Mouse (Mus musculus) naive thymus-derived CD4-positive, alpha-beta T cell, adult 2 months (primary cell): Measurements from ENCODE around the gene Edar.
"Not testable (repeated sequence)": the region's sequence is repeated elsewhere in the genome, so short reads cannot be mapped to it uniquely, and the experiment has no call there.

ENCODE experiments used
- DNase-seq: peaks from one replicate; pipeline ENCODE4 v3.0.0-alpha.2; 2011; ENCODE audit warnings: low read depth

The Edar gene

DNA sequence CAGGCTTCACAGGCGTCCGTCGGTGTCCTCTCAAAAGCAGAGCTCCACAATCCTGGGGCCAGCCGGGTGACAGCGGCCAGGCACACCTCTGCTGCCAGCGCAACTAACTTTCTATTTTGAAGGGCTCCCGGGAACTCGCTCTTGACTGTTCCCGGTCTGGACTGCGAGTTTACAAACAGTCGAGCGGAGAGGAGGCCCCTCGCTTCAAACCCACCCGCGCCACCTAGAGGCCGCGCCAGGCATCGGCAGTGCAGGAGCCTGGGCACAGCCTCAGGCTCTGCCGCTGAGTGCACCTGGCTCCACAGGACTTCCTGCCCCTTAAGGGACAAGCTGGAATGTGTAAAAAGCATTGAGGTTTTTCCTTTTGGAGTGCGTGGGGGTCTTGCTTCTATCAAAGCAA, at the start of gene Edar:
Edar (minus strand) TSS at position 122 of the 400 bp plus-strand sequence.
- peak; percentile 55 for DNase-seq

DNA sequence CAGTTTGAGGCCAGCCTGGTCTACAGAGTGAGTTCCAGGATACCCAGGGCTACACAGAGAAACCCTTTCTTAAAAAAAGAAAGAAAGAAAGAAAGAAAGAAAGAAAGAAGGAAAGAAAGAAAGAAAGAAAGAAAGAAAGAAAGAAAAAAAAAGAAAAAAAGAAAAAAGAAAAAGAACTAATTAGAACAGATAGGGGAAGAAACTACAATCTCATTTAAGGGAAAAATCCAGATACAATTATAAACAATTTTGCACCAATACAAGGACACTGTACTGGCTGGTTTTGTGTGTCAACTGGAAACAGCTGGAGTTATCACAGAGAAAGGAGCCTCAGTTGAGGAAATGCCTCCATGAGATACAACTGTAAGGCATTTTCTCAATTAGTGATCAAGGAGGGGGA, 42.7 kb upstream of the Edar start, which contains the start of gene Gm17542:
Gm17542 (minus strand) TSS at position 101 of the 400 bp plus-strand sequence.
- DNase-seq = not testable (repeated sequence)

DNA sequence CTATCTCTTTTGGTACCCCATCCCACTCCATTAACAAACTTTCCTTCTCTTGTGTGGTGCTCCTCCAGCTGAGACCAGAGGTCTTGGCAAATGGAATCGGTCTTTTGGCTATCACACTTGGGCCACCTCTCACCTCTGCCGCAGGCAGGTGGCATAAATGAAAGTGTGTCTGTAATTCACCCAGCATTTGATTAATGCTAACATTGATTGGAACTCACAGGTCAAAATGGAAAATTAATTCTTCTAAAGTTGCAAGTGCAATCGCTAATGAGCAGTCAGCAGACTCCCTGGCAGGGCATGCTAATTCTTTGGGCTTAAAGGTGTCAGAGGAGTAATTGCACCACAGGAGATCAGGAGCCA, 39.3 kb upstream of the Edar start:
- no peak for DNase-seq

DNA sequence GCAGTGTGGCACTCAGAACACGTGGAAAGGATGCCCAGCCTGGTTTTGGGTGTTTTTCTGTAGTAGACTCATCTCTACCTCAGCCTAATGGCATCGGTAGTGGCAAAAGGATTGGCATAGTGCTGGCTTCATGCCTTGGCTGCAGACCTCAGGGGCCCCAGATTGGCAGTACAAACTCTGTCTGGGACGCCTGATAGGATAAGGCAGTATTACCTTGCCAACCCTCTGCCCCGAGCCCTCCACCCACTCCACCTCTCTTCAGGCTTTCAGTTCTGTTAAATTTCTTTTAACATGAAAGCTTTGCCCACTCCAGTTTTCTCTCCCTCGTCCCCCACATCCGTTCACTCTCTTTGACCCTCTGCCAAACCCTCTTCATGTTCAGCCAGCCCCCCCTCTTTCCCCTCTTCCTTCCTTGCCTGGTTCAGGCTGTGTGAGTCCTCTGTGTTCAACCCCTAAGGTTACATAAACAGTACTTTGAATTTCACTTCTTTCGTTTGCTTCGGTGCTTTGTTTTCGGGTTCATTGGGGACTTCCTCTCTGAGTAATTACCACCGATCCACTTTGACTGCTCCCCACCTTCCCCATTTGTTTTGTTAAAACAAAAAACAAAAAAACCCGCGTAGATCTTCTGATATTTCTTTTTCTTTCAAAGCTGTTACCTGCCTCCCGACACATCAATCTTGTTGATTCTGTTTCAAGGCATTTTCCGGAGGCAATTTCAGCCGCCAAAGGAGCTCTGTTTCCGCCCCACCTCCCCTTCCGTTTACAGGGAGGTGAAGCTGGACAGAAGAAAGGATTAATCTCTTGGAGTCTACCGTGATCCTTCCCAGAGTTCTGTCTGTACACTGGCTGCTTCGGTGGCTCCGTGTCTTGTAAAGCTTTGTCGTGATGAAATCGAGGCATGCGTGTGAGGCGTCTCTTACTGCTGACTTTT, 38.7 kb upstream of the Edar start:
- DNase-seq = peak; percentile 47

DNA sequence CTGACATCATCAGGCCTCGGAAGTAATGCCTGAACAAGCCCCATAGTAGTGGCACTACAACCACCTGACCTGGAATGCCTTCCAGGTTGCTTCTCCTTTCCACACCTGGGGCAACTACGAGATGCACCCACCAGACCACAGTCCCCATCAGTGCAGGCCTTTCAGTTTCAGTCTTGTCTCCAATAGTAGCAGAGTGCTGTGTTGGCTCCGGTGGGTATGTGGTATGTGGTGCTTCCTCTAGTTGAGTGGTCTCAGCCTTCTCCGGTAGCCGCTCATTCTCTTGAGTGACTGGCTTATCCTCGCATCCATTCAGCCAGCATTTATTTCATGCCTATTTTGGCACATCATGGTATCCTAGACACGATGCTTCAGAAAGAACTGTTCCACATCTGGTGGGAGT, 37.8 kb upstream of the Edar start:
- DNase-seq = peak; percentile 6

DNA sequence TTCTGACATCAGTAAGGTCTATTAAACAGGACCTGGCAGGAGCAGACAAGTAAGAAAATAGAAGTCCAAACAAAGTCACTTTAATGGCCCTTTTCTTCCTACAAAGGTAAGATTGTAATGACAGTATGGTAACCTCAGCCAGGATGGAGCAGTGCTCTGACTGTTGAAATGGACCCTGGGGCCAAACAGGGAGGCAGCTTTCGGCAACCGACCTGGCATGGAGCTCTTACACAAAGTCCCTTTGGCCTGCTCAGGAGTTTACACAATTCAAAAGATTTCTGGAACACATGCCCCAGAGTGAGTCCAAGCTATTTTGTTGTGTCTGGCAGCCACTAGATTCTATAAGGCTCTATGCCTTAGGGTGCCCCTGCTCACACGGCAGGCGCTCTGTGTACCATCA, 33.6 kb upstream of the Edar start:
- DNase-seq = no peak

DNA sequence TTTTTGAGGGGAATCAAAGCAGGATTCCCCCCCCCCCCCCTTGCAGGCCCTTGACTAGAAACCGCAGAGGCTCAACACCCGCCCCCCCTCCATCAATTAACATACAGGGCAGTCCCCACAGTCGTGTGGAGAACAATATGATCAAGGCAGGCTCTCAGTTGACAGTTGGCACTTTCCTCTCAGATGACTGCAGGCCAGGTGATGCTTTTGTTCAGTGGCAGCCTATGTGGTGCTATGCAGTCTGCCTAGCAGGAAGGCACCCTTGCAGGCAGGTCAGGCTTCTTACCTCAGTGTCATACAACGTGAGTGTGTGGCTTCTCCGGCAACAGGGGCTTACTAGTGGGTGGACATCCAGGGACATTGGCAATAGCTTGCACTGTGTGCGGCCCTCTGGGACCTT, 25.1 kb upstream of the Edar start:
- no peak for DNase-seq

DNA sequence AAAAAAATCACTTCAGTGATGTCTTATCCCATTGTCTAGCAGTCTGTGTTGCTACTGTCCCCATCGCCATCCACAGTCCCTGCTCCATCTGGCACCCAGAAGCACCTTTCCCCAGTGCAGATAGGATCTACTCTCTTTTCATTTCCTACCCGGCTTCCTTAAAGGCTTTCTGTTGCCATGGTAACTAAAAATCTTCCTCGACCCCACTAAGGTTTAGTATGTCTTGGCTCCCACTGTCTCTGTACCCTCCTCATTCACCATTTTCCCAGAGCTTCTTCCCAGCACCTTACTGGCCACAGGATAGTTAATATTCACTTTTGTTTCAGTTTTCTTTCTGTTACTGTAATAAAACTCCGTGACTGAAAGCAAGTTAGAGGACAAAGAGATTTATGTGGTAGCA, 24.7 kb upstream of the Edar start:
- DNase-seq = no peak

DNA sequence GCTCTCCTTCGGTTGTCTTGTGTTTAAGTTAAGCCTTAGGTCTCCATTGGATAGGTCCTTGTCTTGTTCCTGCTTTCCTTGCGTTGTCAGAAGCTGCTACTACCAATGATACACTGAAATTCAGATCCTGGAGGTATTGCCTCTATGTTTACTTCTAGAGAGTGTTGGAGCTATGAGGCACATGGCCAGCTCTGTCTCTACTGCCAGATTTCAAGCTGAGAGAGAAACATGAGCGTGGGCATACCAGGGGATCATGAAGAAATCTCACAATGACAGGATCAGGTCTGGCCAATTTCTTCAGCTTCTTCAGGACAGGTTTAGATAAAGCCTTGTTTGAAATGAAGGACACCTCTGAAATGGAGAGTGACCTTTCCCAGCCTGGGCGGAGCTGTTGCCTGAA, 23.5 kb upstream of the Edar start:
- no peak for DNase-seq

DNA sequence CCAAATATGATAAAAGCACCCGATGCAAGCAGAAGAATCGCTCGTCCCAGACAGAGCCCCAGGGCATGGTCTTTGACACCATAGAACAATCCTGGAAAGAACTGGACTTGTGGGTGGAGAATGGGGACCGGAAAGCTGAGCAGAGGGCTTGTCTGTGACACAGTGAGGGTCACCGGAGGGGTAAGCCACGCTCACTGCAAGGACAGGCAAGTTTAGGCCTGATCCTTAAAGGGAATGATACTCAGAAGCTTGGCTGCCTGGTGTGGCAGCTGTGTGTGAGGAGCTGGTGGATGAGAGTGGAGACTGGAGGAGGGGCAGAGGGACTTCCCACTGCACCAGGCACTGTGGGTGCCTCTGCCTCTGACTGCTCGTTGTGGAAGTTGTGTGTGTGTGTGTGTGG, 15.6 kb upstream of the Edar start:
- DNase-seq = no peak

DNA sequence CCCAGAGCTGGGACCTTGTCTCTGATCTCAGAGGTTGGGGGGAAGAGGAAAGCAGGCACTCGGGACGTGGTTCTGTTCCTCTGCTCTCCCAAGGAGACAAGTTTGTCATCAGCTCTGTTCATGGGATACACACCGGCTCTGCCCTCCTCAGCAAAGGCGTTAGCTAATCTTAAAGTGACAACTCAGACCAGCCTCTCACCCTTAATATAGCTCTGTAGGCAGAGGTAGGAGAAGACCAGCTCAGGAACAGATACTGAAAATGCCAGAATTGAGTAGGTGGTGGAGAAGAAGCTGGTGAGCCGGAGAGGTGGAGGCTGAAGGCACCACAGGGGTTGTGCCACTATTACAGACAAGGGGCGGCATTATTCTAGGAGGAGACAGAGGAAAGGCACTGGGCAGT, 3.8 kb upstream of the Edar start:
- DNase-seq = no peak

DNA sequence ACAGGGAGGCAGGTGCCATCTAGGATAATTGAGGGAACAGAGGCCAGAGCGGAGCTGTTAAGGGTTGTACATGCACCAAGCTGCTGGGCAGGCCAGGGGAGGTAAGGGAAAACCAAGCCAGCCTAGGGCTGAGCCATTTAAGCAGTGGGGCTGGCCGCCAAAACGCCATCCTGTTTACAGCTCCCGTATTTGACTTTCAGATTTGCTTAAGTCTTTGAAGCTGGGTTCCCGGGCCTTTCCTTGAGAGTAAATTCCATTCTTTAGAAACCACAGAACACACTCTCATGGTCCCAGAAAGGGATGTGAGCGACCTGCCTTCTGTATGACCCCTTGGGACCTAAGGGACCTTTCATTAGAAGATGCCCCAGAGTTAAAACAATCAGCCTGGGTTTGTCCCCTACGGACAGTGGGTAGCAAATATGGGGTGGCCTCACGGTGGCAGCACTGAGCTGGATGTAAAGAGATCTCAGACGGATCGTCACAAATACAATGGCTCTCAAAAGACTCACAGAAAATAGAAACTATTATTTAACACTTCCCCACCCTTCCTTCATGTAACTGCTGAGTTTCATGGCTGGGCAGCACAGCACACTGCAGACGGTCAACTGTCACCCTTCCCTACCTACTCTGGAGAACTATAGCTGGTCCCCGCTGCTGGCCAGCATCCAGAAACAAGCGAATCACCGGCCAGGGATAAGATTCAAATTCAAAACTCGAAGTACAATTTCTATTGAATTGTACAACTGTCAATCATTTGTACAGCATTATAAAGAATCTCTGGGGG, 2.0 kb downstream of the Edar start:
- DNase-seq = peak; percentile 64

DNA sequence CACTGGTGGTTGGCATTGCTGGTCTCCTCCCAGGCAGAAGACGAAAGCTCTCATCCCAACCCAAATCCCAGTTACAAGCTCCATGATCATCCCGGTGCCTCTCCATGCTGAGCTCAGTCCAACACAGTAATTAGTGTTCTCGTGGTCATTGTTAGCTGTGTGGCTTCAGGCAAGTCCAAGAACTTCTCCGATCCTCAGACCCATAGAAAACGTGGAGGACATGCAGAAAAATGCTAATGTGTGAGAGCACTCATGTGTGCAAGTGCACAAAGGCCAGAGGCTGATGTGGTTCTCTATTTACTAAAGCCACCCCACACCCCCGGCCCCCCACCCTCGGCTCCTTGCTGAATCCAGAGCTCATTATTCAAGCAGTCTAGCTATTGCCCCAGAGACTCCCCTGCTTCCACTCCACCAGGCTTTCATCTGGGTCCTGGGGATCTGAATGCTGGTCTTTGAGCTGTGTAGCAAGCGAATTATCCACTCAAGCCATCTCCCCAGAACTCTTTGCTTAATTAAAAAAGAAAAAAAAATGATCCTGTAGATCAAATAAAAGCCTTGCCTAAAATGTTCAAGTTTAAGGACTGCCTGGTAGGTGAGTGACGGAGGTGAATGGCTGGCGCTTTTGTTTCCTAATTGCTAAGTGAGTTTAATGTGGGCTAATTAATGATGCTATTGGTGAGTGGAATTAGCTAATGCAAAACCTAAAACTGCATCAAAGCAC, 2.7 kb downstream of the Edar start:
- DNase-seq = no peak

DNA sequence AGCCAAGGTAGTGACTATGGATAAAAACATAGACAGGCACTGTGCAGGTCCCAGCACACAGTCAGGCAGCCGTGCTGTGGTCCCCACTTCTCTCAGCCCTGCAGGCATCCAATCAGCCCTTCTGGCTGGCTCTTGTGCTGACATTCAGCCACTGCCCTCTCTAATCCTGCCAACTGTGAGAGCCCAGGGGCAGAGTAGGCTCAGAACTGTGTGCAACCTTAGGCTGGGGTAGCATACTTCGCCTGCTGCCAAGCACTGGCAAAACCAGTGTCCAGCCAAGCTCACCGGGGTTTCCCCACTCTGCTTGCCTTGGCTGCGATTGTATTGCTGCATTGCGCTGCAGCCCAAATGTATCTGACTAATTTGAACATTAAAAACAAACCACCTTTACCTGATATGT, 11.6 kb downstream of the Edar start:
- no peak for DNase-seq

DNA sequence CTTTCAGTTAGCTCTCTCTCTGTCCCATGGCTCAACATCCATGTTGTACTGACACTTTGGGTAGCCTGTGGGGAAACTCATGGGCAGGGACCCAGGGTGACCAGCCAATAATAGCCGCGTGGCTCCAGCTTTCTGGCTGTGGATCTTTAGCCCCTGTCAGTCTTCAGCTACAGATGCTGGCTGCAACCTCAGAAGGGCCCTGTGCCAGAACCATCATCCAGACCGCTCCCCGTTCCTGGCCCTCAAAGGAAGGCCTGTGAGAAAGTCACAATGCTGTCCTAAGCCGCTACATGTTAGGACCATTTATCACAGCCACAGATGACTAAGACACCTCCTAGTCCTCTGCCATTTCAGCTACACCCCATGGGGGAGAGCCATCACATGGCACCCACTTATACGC, 12.0 kb downstream of the Edar start:
- DNase-seq = no peak

DNA sequence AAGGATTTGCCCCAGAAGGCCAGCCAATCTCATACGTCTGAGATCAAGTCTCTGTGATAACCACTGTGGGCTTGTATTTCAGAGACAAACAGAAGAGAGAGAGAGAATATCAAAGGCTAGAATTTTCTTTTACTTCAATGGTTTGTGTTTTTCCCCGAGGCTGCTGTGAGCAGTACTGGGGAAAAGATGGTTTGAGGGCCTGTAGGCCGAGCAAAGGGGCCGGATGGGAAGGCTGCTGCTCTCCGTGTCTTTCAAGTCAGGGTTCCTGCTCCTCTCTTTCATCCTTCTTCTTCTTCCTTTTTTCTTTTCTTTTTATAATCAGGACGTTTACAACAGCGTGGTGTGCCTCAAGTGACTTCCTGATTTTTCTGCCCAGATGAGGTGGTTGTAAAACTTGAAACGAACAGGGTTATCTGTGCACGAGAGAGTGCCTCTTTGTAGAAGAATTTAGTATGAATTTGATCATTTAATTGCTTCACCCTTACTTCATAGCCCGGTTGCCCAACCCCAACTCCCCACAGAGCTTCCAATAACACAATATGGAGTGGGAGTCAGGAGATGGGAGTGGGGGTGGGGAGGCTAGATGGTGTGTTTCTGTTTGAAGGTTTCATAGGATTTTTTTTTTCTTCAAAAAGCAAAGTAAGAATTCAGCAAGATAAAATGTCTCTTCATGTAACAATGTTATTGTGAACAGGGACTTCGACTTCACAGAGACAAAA, 16.0 kb downstream of the Edar start:
- DNase-seq = peak; percentile 11

DNA sequence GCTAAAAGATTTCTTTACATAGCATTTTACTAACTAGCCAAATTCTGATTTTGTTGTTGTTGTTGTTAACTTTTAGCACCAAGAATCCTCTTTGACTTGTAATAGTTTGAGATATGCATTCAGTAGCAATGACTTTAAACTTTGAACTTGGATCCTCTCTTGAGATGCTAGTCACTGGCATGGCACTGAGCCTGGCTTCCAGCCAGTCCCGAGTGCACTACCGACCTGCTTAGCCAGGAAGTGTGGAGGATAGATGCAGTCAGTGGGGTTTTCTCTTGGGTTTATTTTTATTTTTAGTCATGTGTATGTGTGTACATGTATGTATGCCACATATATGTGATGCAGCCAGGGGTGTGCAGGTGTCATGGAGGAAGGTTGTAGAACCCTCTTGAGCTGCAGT, 17.7 kb downstream of the Edar start:
- no peak for DNase-seq

DNA sequence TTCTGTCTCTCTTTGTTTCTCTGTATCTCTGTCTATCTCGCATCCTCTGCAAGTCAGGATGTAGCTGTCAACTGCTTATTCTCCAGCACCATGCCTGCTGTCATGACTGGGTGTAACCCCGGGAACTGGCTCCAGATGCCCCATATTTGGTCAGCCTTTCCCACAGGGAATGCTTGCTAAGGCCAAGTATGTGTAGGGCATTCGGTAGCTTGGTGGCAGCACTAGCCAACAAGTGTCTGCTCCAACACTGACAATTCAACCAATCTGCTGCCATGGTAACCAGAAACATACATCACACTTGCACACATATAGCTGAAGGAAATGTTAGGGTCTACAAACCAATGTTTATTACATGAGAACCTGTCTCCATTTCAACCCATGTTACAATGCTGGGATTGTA, 21.8 kb downstream of the Edar start:
- no peak for DNase-seq

DNA sequence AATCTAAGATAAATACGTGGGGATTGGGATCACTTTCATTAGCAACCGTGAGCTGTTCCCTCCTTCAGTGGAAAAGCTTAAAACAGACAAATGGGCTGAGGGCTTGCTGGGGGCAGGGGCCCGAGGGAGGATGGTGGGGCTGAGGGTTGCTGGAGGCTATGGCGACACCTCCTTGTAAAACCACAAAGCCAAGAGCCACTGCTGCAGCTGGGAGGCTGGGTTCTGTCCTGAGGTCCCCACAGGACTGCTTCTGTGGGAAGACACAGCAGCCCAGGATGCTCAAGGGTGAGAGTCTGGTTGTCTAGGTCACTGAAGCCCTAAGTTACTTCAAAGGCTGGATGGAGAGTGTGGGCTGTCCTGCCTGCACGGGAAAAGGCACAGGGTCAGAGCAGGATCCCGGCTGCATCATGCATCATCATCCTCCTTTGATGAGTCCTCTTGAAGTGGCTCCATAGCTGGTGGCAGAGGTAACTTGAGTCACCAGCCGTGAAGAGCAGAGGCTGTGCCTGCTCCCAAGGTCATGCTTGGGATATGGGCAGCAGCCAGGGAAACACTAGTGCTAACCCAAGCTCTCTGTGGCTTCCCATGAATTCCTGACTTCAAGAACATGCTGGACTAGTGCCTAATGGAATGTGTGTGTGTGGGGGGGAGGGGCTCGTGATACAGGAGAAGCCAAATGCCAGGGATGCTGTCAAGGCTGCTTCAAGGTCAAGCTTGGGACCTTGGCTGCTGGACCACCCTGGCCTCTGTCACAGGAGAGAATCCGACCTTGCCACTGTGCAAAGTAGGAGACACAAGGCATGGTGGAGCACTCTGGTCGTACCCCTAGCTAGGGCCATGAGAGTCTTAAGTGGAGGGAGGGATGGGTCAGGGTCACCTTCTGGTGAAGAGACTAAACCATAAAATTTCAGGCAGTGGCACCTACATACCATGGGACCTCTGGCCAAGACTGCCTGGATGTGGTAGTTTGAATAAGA, 22.7 kb downstream of the Edar start:
- DNase-seq = no peak

DNA sequence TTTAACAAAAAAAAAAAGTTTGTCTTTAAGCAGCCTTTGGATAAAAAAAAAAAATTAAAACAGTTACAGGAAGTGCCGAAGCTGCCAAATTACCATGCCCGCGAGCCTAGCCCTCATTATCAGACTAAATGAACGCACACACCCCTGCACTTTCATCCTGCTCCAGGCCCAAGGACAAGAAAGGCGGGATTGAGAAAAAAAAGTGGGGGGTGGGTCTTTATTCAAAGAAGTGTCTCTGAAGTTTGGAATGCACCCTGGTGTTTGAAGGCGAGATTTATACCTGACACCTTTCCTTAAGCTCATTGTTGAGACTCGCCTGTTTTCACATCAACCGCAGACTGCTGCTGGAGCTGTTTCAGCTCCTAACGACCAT, 23.4 kb downstream of the Edar start:
- no peak for DNase-seq
